Mouse (Mus musculus) cerebellum, postnatal 4 days (tissue): ENCODE measurements around the gene Mfsd6.
"Not testable (repeated sequence)": the region's sequence is repeated elsewhere in the genome, so short reads cannot be mapped to it uniquely, and the experiment has no call there.

ENCODE experiments used
- DNase-seq, 2 experiments: peaks; one replicate each; pipeline ENCODE4 v3.0.0; 2022; ENCODE audit warnings: low spot score in 2 of 2, mixed read lengths in 1 of 2

The Mfsd6 gene

DNA sequence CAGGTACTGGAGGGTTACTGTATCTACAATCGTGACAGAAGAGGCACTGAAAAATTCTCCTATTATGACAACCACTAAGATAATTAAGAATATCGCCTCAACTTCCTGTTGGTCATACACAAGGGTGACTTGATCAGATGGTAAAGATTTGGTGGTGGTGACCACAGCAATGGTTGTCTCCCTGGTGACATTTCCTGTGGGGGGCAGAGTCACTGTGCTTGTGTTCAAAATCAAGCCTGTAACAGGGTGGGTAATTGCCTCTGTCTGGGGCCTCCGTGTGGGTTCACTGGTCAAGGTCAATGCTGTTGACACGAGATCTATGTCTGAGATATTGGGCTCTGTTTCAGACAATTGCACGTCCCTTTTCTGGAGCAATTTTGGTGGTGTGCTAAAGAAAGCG, 18.5 kb downstream of the Mfsd6 start:
- no peak for DNase-seq

DNA sequence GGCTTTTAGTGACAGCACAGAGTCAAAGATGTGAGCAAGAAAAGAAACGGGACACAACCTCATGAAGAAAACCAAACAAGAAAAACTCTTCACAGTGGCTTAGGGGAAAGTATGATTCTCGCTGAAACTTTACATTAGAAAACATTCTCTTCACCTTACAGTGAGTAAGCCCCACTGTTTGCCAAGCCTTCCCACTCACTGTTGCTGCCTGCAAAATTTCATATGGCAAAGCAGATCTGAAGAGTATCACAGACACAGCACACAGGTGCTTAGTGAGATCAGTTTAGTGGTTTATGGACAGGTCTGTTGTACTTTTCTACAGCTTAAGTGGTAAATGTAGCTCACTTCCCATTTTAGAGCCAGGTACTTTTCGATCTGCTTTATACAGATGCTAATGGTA, 20.2 kb downstream of the Mfsd6 start:
- DNase-seq, result no peak

DNA sequence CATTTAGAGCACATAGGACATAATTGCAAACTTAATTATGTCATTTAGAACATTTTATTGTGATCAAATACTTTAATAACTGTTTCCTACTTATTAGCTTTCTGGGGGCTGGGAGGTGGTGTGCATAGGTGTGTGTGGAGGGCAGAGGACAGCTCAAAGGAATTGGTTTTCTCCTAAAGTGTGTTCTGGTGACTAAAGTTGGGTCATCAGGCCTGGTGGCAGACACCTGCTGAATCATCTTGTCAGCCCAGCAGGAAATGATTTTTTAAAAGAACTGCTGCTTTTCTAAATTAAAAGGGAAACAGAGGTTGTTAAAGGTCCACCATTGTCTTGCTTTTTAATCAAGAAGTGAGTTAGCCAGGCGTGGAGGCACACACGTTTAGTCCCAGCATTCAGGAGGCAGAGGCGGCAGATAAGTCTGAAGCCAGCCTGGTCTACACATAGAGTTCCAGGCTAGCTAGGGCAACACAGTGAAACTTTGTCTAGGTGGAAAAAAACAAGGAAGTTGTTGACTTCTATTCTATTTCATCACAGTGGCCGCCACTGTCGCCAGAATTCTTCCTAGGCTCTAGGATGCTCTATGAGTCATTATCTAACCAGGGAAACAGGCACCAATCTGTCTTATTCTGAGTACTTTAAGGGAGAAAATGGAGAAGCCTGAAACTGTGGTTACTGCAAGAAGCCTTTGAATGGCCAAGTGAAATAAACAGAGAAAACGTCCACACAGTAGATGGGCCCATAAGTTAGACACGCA, 24.3 kb downstream of the Mfsd6 start:
- no peak for DNase-seq

DNA sequence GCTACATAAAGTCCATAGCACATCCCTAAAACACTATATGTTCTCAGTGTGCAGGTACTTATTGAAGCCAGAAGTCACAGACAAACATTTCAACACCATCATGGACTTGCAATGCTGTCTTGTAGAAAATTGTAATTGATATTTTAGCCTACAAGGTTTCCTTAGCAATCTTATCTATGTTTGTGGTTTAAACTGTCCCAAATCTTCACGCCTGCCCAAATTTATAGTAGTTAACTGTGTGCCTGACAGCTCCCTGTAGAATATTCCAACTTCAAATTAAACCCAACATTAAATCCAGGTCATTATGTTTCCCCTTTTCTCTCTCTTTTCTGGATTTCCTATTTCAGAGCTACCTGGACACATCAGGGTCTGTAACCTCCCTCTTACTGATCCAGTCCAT, 25.3 kb downstream of the Mfsd6 start:
- no peak for DNase-seq

DNA sequence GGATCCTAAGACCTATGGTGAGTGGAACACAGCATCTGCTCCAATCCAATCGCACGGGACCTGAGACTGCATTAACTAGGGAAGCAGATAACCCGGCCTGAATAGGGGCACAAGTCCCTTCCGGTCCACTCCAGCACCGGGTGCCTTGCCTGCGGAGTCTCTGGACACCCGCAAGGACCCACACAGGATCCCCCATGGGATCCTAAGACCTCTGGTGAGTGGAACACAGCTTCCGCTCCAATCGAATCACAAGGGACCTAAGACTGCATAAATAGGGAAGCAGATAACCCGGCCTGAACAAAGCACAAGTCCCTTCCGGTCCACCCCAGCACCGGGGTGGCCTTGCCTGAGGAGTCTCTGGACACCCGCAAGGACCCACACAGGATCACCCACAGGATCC, 32.8 kb downstream of the Mfsd6 start:
- DNase-seq, result not testable (repeated sequence)

DNA sequence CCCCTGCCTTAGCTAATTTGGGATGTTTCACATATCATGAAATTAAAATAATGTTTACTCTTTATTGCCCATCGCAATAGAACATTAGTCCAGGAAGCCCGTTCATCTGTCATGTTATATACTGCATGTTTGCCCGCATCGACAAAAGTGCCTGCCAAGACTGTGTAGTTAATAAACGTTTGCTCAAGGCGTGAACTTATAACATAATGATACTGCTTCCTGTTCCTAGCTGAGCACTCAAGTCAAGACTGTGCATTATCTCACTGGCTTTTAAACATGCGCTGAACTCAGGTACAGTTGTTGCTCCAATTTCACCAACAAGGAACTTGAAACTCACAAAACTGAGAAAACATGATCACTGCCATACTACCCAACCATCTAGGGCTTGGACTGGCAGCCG, 39.6 kb downstream of the Mfsd6 start:
- no peak for DNase-seq

DNA sequence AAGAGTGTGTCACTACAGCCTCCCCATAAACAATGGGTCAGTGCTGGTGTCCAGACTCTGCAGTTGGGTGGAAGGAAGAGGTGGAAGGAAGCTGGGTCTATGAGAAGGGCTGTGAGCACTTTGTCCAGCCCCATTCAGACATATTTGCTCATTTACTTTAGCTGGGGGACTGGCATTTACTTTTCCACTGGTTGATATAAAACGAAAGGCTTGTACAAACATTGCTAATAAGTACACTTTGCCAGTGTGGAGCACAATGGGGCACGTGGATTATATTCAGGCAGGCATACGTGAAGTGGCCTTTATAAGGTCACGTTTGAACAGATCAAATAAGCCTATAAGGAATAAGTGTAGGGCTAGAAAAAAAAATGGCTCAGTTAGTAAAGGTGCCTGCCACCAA, 43.7 kb downstream of the Mfsd6 start:
- no peak for DNase-seq

DNA sequence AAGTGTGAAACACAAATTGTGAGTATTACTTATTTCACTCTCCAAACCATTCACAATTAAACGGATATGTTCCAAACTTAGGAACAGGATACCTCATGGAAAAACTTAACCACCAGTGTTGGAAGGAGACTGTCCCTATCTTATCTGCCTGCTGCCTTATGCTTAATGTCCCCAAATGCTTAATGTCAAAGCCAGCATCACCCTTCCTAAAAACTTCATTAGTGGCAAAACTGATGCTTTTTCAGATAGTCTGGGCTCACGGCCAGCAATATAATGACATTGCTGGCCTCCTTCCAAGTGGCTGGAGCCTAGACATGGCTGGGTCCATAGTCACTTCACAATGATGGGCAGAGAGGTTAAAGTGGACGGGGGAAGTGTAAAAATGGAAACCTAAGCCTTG, 50.6 kb downstream of the Mfsd6 start:
- peak in 1 of 2 experiments; percentile 59 for DNase-seq

DNA sequence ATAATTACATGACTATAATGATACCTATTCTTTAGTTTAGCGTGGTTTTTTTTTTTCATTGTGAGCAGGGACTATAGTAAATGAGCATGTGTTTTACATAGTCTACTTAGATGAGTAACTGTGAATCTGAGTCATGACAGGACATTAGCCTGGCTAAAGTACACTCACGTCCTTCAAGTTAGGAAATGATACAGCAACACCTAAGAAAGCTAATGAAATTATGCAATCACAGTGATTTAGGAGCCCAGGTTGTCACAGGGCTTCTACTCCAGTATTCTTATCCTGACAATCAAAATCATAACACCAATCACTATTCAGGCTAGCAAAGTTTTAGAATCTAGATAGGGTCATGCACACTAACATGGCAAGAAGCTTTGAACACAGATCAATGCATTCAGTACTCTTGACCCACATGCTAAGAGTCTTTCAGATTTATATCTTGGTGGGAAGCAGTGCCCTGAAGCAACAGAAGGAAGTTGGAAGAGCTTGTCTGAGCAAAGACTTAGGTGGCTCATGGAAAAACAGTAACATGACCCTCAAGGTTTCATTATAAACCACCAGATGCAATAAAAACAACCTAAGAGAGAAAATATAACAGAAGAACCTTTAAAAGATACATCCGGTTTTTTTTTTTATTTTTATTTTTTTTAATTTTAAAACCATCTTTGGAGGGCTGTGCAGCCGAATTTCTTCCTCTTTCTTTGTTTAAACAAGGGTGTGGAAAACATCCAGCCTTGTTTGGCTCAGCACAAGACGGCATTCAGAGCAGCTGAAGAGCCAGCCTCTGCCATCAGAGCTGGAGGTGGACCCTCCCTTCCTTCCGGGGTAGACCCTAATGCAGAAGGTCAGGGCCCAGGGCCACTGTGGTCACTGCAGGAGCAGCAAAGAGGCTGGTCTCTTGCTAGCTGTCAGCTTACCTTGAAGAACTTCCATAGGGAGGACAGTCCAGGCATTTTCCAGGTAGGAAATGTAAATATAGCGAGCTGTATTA, 51.4 kb downstream of the Mfsd6 start:
- DNase-seq, result no peak

DNA sequence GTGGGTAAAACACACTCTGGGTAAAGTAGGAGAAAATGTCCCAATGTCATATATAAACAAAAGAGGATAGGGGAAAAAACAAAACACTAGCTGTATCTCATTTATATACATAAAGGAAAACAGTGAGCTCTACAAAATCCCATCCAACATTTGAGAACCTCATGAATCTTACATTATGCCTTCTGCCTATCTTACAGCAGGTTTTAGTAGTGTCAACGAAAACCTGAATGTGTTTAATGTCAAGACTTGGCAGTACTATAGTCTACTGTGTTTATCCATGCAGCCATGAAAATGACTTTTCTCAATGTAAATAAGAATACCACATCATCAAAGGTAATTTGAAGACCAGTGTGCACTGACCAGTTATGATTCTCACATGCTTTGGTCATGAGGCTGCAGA, 57.3 kb downstream of the Mfsd6 start:
- no peak for DNase-seq

DNA sequence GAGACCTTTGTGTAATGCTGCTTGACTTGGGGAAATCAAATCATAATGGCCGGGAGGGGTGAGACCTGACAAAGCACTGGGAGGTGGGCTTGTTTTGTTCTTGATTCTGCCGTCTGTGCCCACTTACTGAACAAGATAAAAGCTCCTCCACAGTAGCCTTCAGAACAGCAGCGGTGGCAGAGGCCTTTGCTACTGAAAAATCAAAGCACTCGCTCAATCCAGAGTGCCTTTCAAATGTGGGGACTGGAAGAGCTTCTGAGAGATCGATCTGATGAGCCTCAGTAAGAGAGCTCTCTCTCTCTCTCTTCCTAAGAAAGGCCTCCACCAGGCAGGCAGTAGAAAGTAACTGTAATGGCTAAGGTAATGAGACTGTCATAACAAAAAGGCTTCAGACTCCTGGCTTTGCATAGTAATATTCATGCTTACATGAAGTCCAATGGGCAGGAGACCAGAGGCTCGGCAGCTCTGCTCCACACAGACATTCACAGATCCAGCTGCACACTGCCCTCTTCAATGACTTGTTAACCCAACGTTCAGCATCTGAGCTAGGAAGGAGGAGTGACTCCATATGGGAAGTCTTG, 58.4 kb downstream of the Mfsd6 start:
- DNase-seq, result no peak

DNA sequence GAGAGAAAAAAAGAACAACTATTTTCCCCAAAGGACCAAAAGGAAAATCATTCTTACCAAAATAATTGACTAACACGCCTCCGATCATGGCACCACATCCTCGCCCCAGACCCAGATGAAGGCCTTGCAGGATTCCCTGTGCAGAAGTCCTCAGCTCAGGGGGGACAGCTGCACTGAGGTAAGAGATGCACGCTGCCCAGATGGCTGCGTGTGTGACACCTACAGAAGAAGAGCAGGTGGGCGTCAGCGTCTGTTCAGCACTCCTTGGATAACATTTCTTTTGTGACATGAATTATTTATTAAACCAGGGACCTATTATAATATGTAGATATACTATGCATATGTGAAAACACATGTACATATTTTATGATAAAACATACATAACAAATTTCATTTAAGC, 64.0 kb downstream of the Mfsd6 start:
- DNase-seq, result no peak

DNA sequence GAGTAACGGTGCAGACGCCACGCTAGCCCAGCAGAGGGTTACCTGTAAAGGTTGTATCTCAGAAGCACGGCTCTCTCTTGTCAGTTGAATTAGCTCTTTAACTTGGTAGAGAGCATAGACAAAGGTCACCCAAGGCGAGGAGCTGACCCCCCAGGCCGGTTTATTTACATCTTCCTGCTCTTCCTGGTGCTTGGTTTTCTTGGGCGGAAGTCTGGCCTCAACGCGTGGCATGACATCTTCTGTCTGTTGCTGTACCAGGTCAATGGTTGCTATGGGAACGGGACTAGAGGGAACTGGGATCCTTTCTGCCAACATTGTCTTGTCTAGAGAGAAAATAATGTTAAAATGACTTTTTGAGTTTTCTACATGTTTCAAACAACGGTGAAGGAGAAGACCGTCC, 66.5 kb downstream of the Mfsd6 start:
- no peak for DNase-seq

DNA sequence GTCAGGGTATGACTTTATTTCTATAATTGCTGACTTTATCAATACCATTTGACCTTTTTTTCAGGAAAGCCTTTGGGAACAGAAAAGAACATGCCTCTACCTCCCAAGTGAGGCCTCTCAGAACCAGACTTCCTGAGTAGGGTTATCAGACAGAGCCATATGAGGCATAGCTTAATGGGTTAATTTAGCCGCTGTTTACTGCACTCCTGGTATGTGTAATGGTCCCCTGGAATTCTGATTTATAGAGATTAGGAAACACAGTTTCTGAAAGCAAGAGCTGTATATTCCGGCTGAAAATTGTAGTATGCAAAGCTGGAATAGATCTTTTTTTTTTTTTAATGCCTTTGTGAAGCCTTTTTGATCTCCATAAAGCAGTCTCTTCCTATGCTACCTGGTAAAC, 67.0 kb downstream of the Mfsd6 start:
- no peak for DNase-seq

DNA sequence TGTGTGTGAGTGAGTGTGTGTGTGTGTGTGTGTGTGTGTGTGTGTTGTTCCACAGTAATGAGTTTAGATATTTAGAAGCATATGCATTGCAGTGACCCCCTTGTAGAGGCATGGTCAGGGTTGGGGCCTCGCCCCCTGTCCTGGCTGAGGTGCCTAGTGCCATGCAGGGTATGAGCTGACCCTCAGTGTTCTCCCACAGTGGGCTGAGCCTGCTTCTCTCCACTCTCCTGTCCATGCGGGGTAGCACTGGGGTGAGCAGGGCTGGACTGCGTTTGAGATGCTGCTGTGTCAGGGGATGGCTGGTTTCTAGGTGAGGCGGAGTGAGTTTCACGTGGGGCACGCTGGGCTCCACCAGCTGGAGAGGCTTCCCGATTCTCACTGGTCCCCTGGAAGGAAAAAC, 69.1 kb downstream of the Mfsd6 start:
- no peak for DNase-seq

DNA sequence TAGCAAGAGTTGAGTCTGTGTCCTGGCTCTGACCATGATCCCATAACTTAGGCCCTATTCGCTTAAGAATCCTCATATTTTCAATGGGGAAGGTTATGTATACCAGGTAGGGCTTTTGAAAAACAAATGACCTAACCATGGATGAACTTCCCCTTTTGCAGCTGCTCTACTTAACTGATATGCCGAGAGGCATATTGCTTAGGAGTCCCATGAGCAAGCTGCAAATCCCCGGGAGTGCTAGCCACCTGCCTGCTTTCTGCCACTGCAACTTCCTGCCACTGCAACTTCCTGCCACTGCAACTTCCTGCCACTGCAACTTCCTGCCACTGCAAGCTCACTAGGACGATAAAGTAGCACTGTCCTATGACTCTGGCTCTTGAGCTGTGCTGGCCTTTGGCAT, 72.1 kb downstream of the Mfsd6 start:
- no peak for DNase-seq

DNA sequence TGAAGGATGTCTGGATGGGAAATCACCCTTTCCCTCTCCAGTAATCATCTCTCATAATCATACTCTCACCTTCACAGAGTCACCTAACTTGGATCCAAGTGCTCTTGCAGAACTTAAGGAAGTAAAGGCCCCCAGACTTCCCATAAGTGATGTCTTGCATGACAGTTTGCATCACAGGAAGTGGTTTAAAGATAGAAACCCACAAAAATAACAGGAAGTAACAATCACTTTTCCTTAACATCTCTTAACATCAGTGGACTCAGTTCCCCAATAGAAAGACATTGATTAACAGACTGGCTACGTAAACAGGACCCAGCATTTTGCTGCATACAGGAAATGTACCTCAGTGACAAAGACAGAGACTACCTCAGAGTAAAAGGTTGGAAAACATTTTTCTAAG, 73.9 kb downstream of the Mfsd6 start:
- DNase-seq, result no peak

DNA sequence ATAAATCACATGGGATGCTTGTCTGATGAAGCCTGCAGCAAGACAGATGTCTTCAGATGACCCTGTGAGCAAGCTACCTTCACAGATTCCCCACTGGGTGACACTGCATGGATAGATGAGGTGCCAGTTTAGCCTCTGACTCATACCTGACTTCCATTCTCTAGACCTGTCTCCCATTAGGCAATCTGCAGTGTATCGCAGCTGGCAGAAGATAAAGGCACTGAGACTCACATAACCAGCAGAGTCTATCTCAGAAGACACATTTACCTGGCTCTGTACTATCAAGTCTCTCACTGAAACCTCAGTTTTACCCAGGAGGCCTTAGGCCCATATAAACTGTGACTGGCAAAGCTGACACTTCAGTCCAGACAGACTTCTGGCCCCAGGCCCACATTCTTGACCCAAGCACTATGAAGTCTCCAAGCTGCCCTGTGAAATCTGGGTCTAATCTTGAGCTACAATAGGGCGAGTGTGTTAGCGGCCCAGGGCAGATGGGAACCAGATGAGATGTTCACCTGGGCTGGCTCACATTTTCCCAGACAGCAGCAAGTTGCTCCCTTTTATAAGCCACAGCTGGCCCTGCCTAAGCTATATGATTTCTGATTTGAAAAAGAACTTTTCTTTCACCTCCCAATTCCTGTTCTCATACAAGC, 74.5 kb downstream of the Mfsd6 start:
- DNase-seq, result no peak

DNA sequence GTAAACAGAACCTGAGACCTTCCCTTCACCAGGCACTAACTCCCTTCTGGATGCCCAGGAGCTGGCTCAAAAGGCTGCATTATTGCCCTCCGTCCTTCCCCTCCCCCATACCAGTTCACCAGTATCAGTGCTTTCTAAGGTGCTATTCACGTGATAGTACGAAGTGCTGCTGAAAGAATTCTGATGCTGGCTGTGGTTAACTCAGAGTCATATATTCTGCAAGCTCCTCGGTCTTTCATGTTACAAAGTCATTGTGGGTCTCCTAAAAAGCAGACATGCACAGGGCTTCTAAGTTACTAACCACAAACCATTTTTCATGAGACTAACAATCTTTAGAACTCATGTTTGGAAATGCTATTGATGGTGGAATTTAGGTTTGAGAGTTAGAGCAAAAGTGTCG, 77.2 kb downstream of the Mfsd6 start:
- DNase-seq, result no peak

DNA sequence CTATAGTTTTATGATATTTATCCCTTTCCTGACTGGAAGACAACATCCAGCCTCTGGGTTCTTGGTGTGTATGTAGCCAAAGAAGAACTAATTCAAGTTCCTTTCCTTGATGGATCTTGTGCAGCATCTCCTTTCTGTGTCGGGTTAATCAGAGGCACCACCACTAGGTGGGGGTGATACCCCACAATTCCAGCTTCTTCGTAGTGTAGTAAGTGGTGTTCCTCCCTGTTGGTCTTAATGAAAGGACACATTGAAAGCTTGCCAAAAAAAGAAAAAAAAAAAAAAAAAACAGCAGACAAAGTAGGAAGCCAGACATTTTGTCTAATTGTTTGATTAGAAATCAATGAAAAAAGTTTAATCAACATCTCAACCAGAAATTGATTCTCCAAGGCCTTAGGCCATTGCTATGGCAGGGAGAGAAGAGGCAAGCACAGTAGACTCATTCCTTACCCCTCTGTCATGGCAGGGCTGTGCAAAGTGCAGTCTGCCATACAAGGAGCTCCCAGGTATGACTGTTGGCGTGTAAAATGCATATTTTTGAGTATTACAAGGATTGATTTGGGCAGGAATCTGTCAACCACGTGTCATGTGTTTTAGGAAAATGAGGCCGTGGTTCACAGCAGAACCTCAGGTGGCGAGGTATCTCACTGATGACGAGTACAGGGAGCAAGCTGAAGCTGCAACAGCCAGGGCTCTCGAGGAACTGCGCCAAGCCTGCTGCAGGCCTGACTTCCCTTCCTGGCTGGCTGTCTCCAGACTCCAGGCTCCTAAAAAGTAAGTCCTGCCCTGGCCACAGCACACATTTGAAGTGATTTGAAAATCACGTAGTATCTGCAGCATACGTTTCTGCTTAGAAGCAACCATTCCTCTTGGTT, 78.9 kb downstream of the Mfsd6 start:
- DNase-seq, result peak; percentile 44 to 79

DNA sequence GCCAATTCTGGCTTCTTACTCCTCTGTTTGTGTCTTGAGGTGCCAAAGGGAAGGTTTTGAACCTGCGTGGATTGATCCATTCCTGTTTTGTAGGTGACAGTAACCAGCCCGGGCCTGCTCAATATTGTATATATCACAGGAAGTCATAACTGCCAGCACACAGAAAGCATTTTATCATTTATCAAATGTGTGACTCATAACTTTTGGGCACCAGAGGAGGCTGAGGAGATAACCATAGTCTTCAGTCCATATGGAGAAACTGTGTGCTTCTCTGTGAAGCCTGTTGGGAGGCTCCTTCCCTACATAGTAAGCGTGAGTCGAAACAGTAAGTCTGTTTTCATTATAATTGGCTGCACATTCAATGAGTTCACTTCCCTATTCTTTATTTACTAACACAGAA, 86.5 kb downstream of the Mfsd6 start:
- no peak for DNase-seq
